Mouse (Mus musculus): Measurements from ENCODE around the gene Spryd4. TPM values are rescaled to one million over a fixed set of nuclear protein-coding genes. Genes with fewer than 3 reads are reported as not detected.

The Spryd4 gene
- polyA plus RNA-seq (2017; shearing (Covaris generic)), result 13.5 TPM

GRCm38 (mm10) chr10:128211390-128212108, at the start of gene Spryd4:
Gene Spryd4 (minus strand): TSS chr10:128211807.

GRCm38 (mm10) chr10:128253677-128254255, 42.2 kb upstream of the Spryd4 start, which contains the start of gene Apon:
Gene Apon (plus strand): TSS chr10:128254096.

GRCm38 (mm10) chr10:128231697-128232419, 20.3 kb upstream of the Spryd4 start, which contains the start of gene Timeless:
Gene Timeless (plus strand): TSS chr10:128232065.

GRCm38 (mm10) chr10:128225538-128225937, 13.9 kb upstream of the Spryd4 start, which contains the start of gene Mip:
Gene Mip (plus strand): TSS chr10:128225838.

GRCm38 (mm10) chr10:128194024-128194550, 17.5 kb downstream of the Spryd4 start, which contains the start of gene Gls2:
Gene Gls2 (plus strand): TSS chr10:128194457.

GRCm38 (mm10) chr10:128179989-128180388, 31.6 kb downstream of the Spryd4 start, which contains the start of gene Rbms2:
Gene Rbms2 (minus strand): TSS chr10:128180297.

Other genes with a start within 250 kb of the Spryd4 start
- gene Hsd17b6, start 204.2 kb downstream of the Spryd4 start, polyA plus RNA-seq (2017; shearing (Covaris generic)), result not detected
- gene Prim1, start 196.6 kb downstream of the Spryd4 start, polyA plus RNA-seq (2017; shearing (Covaris generic)), result 12.5 TPM
- 434 TPM for gene Naca, start 176.2 kb downstream of the Spryd4 start, polyA plus RNA-seq (2017; shearing (Covaris generic))
- 208 TPM for gene Ptges3, start 152.9 kb downstream of the Spryd4 start, polyA plus RNA-seq (2017; shearing (Covaris generic))
- gene Atp5b, start 128.5 kb downstream of the Spryd4 start, polyA plus RNA-seq (2017; shearing (Covaris generic)), result 1,081 TPM
- gene Baz2a, start 120.2 kb downstream of the Spryd4 start, polyA plus RNA-seq (2017; shearing (Covaris generic)), result 57.3 TPM
- gene Rbms2, start 31.5 kb downstream of the Spryd4 start, polyA plus RNA-seq (2017; shearing (Covaris generic)), result 32.3 TPM
- 4.7 TPM for gene Gls2, start 17.4 kb downstream of the Spryd4 start, polyA plus RNA-seq (2017; shearing (Covaris generic))
- gene Mip, start 14.0 kb upstream of the Spryd4 start, polyA plus RNA-seq (2017; shearing (Covaris generic)), result not detected
- 8.9 TPM for gene Timeless, start 20.3 kb upstream of the Spryd4 start, polyA plus RNA-seq (2017; shearing (Covaris generic))
- gene Apon, start 42.3 kb upstream of the Spryd4 start, polyA plus RNA-seq (2017; shearing (Covaris generic)), result not detected
- gene Apof, start 56.9 kb upstream of the Spryd4 start, polyA plus RNA-seq (2017; shearing (Covaris generic)), result not detected
- gene Stat2, start 58.8 kb upstream of the Spryd4 start, polyA plus RNA-seq (2017; shearing (Covaris generic)), result 34.0 TPM
- gene Il23a, start 86.9 kb upstream of the Spryd4 start, polyA plus RNA-seq (2017; shearing (Covaris generic)), result not detected
- gene Pan2, start 91.5 kb upstream of the Spryd4 start, polyA plus RNA-seq (2017; shearing (Covaris generic)), result 38.5 TPM
- gene Cnpy2, start 110.7 kb upstream of the Spryd4 start, polyA plus RNA-seq (2017; shearing (Covaris generic)), result 20.3 TPM
- gene Cs, start 125.9 kb upstream of the Spryd4 start, polyA plus RNA-seq (2017; shearing (Covaris generic)), result 107 TPM
- gene Coq10a, start 157.2 kb upstream of the Spryd4 start, polyA plus RNA-seq (2017; shearing (Covaris generic)), result 24.7 TPM
- gene Ankrd52, start 165.3 kb upstream of the Spryd4 start, polyA plus RNA-seq (2017; shearing (Covaris generic)), result 6.6 TPM
- not detected for gene Slc39a5, start 189.4 kb upstream of the Spryd4 start, polyA plus RNA-seq (2017; shearing (Covaris generic))
- 47.4 TPM for gene Nabp2, start 199.7 kb upstream of the Spryd4 start, polyA plus RNA-seq (2017; shearing (Covaris generic))
- 24.5 TPM for gene Rnf41, start 199.8 kb upstream of the Spryd4 start, polyA plus RNA-seq (2017; shearing (Covaris generic))
- 86.8 TPM for gene Smarcc2, start 247.4 kb upstream of the Spryd4 start, polyA plus RNA-seq (2017; shearing (Covaris generic))